Mouse (Mus musculus): Measurements from ENCODE around the gene Tcf7l2.

Gene Tcf7l2

DNA sequence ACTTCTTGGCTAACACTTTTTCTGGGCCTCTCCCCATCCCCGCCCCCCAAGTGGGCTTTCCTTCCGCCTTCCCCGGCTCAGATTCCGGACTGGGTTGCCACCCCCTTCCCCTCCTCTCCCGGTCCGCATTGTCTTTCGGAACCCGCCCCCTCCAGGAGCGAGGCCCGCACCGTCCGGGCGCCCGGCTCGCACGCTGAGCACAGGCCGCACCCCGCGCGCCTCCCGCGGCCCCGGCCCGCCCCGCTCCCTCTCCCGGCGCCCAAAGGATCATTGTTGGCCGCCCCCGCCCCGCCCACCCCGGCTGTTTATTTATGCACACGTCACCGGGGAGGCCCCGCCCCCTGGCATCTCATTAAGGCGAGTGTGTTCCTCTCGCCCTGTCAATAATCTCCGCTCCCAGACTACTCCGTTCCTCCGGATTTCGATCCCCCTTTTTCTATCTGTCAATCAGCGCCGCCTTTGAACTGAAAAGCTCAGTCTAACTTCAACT lies at the start of gene Tcf7l2:
Tcf7l2 (plus strand) TSS at position 382 of the 490 bp plus-strand sequence.
- DNase-seq (ENCODE audit: low spot score in 2 of 2): peak; percentile 46 to 52

DNA sequence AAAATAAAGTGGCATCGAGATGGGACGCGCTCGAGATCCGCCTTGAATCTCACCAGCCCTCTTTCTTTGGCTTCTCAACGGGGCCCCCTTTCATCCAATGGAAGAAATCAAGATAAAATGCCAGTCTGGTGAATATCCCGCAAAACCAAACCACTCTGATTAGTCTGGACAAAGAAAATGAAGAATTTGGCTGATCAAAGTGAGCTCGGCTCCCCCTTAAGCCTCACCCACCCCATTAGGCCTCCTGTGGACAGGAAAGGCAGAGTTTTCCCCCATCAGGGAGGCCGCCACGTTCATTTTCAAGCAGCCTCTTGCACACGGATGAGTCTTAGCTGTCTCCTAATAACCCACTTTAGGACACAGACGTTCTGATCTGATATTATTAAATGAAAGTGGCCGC lies 47.0 kb upstream of the Tcf7l2 start:
- DNase-seq (ENCODE audit: low spot score in 2 of 2): no peak

DNA sequence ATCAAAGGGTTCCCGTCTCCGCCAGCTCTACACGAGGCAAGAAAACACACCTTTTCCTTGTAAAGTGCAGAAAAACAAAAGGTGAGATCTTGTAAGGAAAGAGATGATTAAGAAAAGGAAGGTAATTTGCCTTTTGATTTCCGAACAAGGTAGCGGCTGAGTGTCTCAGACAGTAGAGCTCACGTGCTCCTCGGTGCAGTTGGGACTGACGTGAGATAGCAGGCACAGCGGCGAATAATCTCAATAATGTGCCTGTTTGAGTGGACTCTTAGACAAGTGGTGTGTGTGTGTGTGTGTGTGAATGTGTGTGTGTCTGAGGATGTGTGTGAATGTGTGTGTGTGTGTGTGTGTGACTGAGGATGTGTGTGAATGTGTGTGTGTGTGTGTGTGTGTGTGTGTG lies 46.2 kb upstream of the Tcf7l2 start:
- no peak for DNase-seq (ENCODE audit: low spot score in 2 of 2)

DNA sequence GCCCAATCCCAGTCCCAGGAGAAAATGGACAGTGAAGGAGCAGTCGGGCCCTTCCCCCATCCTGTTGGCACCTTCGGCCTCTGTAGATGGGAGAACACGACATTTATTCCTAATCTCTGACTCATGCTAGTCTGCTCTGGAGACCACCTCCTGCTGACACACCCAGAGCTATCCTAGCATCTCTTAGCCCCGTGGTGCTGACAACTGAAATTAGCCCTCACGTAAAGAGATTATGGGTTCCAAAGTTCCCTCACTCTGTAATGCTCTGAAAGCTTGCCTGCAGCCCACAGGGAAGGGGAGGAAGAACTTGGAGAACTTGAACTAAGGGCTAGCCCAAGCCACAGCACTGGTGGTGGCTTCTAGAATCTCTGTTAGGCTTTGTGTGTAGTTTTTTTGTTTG lies 42.7 kb upstream of the Tcf7l2 start:
- no peak for DNase-seq (ENCODE audit: low spot score in 2 of 2)

DNA sequence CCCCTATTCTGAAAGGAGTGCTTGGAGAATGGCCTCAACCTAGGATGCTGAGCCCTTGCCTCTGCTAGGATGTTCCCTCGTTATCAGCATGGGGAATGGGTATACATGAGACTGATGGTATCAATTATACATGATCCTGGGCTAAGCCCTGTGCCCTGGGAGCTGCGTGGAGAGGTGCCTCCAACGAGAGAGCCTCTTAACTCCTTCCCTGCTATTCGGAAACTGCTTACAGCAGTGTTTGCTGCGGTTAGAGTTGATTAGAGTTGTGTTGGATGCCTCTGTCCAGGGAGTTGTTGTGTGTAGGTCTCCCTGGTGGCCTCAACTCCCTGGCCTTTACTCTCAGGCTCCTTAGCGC lies 41.4 kb upstream of the Tcf7l2 start:
- no peak for DNase-seq (ENCODE audit: low spot score in 2 of 2)

DNA sequence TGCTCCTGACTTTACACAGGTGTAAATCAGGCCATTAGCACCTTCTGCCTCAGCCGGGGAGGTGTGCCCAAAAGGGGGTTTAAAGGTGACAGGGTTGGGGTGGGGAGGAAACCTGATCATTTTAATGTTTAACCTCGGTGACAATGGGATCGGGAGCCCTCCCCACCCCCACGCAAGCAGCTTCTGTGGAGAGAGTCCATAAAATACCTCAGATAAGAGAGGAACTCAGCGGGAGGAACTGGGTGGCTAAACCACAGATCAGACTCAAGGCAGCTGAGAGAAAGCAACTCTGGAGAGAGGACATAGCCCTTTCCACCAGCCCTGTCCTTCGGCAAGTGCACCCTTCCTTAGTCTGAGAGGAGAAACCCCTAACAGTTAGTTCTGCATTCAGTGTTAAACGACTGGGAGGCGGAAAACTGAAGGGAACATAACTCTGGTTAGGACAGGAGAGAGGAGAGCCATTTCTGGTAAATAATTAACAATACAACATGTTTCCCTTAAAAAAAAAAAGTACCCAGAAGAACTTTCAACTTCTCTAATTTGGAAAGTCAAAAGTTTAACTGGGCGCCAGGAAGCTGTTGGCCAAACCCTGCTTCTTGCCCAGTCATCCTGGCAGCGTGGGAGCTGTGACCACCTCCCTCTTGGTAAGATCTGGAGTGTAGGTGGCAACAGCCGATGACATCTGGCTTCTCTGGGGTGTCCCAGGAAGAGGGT lies 40.9 kb upstream of the Tcf7l2 start:
- no peak for DNase-seq (ENCODE audit: low spot score in 2 of 2)

DNA sequence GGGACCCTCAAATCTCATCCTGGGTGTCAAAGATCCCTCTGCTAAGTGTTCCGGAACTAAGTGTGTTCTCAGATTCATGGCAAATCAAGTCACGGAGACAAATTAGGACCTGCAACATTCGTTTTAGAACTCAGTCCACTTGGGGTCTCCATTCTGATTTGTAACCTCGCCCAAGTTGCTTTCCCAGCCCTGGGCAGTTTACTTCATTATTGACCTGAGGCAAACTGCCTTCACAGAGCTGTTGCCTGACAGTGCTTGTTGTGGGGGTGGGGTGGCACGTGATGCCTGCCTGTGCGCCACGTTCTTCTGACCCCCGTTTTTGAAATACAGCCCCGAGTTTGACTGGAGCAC lies 40.4 kb upstream of the Tcf7l2 start:
- no peak for DNase-seq (ENCODE audit: low spot score in 2 of 2)

DNA sequence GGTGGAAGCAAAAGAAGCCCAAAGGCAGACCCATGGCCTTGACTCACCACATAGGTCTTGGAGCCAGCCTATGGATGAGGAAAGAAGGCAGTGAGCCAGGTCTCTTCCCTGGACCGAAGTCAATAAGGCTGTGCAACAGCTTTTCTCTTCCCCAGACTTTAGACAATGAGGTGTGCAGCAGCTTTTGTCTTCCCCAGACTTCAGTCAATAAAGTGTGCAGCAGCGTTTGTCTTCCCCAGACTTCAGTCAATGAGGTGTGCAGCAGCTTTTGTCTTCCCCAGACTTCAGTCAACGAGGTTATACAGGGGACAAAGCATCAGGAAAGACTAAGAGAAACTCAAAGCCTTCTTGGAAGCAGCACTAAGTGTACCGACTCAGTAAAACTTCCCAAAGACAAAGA lies 39.5 kb upstream of the Tcf7l2 start:
- no peak for DNase-seq (ENCODE audit: low spot score in 2 of 2)

DNA sequence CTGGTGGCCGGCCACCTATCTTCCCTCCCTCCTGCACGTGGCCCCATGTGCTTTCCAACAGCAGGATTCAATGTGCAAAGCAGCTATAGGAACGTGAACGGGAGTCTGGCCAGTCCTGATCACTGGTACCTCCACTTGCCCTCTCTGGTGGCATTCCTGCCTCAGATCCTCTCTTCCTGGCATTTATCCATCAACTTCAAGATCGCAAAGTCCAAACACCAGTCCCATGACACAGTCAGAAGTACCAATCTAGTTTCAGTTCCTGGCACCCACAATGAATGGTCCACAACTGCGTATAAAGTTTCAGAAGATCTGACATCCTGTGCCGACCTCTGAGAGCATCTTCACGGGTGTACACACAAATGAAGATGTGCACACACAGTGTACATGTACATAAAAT lies 38.9 kb upstream of the Tcf7l2 start:
- DNase-seq (ENCODE audit: low spot score in 2 of 2): no peak

DNA sequence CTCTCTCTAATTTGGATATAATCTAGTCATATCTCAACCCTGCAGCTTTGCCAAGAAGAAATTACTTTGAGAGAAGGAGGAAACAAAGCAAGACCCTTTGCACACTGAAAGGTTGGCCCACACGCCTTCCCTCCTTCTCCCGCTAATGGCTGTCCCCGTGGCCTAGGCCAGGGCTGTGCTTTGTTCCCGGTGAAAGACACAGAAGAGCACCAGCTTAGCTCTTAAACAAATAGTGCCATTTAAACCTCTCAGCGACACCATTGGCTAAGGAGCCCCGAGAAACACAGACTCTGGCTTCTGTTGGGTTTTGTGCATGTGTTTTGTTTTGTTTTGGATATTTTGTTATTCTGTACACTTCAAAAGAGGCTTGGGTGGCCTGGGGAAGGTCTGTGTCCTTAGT lies 37.5 kb upstream of the Tcf7l2 start:
- DNase-seq (ENCODE audit: low spot score in 2 of 2): no peak

DNA sequence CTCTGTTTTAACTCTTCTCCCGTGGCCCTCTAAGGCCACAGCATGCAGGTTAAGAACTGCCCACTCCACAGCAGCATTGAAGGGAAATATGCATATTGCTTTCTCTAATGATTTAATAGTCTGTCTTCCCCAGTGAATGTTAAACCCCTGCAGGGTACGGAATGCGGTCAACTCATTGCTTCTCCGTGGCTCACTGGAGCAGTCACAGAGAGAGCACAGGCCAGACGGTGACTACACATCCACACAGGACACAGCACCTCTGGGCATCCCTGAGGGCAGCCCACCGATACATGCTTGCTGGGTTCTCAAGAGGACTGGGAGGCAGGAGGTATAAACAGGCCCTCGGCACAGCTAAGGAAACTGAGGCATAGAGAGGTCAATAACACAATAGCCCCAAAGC lies 35.3 kb upstream of the Tcf7l2 start:
- no peak for DNase-seq (ENCODE audit: low spot score in 2 of 2)

DNA sequence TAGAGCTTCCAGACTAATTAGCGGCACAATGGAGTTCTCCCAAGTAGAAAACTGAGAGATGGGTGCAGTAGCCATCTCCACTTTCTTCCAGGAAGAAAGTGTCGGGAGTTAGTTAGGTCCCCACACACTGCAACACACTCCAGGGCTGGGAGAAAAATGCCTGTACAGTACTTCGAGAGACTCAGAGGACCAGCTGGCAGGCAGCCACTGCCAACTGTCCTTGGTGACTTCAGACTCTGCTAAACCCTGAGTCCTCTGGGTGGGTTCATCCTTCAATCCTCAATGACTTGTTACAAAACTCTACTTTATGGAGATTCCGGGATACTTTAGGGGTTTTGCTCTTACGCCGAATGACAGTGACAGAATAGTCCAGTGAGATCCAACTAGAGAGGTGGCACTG lies 34.8 kb upstream of the Tcf7l2 start:
- no peak for DNase-seq (ENCODE audit: low spot score in 2 of 2)

DNA sequence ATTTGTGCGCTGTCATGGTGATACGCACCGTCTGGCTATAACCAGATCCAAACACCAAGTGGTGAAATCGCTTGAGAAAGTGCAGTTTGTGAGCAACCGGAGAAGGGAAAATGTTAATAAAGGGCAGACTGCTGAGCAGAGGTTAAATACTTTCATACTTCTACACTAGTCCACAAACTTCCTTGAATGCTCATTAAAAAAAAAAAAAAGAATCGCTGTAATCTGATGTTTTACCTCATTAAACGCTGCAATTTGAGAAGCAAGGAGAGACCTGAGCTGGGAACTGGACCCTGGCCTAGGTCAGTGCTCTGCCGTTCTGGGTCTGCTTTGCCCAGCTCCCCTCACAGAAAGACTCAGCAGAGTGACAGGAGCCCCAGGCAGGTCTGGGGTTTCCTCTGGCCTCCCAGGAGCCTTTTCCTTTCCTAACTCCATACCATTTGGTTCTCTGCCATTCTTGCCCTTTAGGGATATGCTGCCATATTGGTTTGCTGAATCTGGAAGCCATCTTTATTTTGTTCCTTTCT lies 33.5 kb upstream of the Tcf7l2 start:
- no peak for DNase-seq (ENCODE audit: low spot score in 2 of 2)

DNA sequence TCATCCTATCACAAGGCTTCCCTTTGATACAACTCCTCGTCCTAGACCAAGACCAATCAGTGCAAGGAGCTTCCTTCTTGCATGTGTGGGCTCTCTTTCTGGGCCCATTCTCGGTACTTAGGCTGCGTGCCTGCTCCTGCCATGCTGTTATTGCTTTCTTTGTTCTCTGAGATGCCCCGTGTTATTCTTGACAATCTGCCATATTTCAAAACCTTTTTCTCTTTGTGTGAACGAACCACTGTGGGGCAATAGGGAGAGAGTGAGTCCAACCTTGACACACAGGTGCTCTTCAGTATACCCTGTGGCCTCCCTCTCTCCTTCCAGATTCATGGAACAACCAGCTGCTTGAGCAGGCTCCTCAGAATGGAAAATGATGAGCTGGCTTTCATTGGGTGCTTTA lies 30.8 kb upstream of the Tcf7l2 start:
- DNase-seq (ENCODE audit: low spot score in 2 of 2): no peak

DNA sequence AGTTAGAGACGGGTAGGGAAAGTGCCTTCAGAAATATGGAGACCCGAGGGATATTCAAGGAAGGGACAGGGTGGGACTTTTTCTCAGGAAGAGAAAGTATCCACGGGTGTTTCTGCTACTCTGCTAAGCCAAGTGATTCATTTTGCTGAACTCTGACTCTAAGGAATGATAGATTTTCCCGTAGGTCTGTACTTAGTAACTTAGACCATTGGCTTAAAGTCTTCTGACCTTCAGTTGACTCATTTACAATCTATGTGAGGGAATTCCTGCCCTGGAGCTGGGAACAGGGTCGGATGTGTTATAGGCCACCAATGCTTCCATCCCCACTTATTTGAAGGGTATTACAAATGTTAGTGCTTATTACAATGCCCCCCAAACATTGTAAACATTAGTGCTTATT lies 29.9 kb upstream of the Tcf7l2 start:
- no peak for DNase-seq (ENCODE audit: low spot score in 2 of 2)

DNA sequence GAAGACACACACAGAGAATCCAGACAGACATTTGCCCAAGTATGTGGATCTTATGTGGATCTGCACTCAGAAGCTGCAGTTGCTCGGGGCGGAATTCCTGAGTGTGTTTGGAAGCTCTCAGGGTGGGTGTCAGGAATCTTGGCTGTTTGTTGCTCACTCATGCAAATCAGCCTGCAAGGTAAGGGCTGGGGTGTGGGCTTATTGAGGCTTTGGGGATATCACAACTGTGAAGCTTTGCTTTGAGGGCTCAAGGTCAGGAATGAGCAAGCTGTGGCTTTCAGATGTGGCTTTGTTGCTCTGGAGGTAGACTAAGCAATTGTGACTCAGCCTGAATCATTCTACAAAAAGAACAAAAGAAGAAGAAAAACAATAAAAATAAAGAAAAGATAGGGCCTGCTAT lies 28.9 kb upstream of the Tcf7l2 start:
- DNase-seq (ENCODE audit: low spot score in 2 of 2): no peak

DNA sequence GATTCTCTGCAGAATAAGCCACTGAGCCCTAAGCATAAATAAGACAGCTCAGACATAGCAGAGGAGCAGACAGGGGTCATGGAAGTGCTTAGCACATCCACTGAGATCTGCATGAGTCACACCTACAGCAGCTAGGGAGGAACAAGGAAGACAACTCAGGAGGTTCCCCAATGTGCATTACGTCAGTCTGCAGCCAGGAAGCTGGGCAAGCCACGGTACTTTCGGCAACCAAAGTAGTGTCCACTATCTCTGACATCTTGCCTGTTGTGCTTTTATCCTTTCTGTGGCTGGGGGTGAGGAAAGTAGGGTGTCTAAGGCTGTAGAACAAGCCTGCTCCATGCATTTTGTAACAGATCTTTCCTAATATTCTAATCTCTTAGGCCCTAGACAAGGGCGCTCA lies 27.6 kb upstream of the Tcf7l2 start:
- no peak for DNase-seq (ENCODE audit: low spot score in 2 of 2)

DNA sequence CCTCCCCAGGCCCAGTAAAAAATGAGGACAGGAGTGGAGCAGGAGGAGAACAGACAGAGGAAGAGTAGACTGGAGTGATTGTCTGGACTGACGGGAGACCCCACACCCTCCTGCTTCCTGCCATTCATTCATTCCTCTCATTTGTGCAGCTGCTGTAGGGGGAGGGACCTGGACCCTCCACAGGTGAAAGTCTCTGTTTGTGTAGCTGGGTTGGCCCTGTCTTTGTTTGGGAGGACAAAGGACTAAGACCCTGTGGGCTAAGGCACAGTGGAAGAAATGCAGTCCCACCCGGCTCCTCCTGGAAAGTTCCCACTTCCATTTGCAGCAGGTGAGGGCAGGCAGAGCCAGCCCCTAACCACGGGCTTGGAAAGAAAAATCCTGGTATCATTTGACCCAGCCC lies 27.0 kb upstream of the Tcf7l2 start:
- DNase-seq (ENCODE audit: low spot score in 2 of 2): no peak

DNA sequence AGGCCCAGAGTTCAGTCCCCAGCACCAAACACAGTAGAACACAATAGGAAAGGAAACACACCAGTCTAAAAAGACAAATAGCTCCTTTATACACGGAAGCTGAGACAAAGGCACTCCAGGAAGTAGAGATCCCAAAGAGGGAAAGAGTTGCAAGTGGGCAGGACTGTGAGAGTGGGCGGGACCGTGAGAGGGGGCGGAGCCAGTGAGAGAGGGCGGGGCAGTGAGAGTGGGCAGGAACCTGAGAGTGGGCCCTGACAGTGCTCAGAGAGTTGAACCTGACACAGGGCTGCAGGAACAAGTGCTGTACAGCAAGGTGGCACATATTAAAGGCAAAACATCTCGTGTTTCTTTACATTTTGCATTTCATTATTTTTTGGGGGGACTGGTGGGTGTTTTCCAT lies 22.5 kb upstream of the Tcf7l2 start:
- no peak for DNase-seq (ENCODE audit: low spot score in 2 of 2)

DNA sequence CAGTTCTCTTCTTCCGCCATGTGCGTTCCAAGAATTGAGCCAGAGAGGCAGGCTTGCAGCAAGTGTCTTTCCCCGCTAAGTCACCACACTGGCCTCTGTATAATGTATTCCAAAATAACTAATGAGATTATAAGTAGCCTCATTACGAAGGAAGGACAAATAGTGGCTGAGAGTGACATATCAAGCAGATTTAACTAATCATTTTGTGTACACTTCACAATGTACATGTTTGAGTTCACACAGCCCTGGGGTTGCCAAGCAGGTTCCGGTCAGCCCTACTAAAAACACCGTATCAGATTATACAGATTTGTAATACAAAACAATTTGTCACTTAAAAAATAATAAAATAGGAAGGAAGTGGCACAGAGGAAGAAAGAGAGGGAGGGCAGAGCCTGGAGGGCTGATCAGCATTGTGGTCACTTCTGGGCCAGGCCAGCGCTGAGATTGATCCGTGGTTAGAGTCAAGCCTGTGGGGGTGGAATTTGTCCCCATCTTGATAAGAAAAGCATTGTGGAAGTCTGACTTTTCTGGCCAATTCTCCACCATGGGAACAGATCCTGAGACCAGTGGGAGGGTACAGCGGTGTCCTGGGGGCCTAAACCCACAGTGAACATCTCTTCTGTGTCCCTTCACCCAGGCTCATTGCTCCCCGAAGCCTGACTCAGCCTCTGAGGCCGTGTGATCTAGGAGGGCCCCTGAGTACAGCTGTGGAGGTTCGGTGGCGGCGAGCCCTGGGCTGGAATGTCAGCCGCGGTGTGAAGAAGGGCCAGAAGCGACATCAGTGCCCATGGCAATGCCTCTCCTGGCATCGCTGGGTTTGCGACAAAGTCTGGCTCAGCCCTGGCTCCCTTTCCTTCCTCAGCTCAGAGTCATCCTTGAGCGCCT lies 21.9 kb upstream of the Tcf7l2 start:
- no peak for DNase-seq (ENCODE audit: low spot score in 2 of 2)

DNA sequence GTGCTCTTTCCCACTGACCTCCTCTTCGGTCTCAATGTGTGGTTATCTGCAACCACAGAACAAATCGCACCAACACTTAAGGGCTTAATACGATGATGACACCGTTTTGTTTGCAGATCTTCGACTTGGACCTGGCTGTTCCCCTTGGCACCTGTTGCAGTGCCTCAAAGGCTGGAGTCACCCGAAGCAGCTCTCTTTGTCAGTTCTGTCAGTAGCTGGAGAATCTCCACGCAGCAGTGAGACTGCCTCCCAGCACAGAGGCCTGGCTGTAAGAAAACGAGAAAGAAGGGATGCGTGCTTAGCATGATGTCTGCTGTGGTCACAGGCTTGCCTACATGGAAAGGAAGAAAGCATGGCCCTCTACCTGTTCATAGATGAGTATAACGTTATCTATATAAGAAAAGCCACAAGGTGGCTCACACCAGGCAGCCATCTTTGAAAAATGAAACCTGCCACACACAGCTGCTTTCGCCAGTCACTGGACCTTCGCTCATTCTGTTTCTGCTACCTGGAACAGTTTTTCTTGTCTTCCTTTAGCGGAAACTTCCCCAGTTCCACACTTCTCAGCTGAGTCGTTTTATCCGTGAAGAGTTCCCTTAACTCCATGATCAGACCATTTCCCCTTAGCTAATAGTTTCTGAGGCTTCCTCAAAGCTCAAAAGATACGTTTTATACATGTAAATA lies 21.1 kb upstream of the Tcf7l2 start:
- DNase-seq (ENCODE audit: low spot score in 2 of 2): no peak

DNA sequence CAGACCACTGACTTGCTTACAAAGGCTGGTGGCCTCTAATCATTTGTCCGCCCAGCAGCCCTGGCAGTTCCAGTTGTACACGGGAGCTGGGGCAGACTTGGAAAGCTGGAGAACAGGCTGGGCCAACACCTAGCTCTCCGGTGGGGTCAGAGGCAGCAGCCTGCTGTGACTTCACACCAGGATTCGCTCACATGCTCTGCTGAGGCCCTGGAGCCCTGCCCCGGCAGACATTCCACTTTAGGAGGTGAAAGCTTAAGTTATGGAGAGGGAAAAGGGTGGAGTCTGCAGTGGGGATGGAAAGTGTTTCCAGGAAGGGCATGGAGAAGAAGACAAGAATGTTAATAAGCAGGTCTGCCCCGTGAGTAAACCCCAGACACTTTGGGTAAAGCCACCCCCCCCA lies 19.2 kb upstream of the Tcf7l2 start:
- DNase-seq (ENCODE audit: low spot score in 2 of 2): no peak

DNA sequence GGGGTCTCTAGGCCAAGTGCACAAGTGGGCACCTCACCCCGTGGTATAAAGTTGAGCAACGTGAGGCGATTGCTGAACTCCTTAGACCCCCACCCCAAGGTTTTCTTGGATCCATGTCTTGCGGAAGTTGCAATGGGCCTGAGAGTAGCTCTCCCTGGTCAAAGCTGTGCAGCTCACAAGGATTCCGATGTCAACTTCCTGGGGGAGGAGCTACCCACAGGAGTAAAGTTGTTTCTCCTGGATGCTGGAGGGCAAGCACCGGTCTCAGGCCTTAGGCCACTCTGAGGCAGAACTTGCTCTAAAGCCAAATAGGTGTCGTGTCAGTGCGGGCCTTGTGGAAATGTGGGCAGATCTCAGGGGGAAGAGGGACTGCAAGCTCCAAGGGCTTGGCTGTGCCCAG lies 12.2 kb upstream of the Tcf7l2 start:
- no peak for DNase-seq (ENCODE audit: low spot score in 2 of 2)

Data from frontal cortex, postnatal 14 days (tissue).